Mouse (Mus musculus) liver, embryonic 16.5 days (tissue): ENCODE measurements at regions not wholly inside any gene's neighbourhood (a gene's known extent, or its start where the extent isn't known, plus 50 kb on each side); places are given as distances from the start of the nearest gene placed in this dataset.

Experiments used
- ATAC-seq: fragments of 200-750 bp; cut with Nextera tagmentation; 2 replicates; pipeline ENCODE4 v1.8.0; 2017; ENCODE audit warnings: low read depth, mild to moderate bottlenecking, moderate number of reproducible peaks, moderate library complexity
- H3K27ac ChIP-seq: fragments of 300-500 bp; sonication (generic); 2 replicates; pipeline ENCODE4 v1.5.1; 2014; ENCODE audit warnings: mild to moderate bottlenecking, low read length
- H3K27me3 ChIP-seq: fragments of 300-500 bp; sonication (generic); 2 replicates; pipeline ENCODE4 v1.6.1; 2014; ENCODE audit warnings: low read depth, low read length, mixed read lengths; ENCODE audit not compliant: control insufficient read depth, insufficient read depth
- H3K36me3 ChIP-seq: fragments of 300-500 bp; sonication (generic); 2 replicates; pipeline ENCODE4 v1.6.1; 2014; ENCODE audit warnings: mild to moderate bottlenecking; ENCODE audit not compliant: control insufficient read depth, insufficient read depth
- H3K4me1 ChIP-seq: fragments of 300-500 bp; sonication (generic); 2 replicates; pipeline ENCODE4 v1.6.1; 2014; ENCODE audit warnings: low read depth, low read length, mixed read lengths; ENCODE audit not compliant: control insufficient read depth
- H3K4me2 ChIP-seq: fragments of 300-500 bp; sonication (generic); 2 replicates; pipeline ENCODE4 v1.6.1; 2014; ENCODE audit warnings: low read depth, low read length, mixed read lengths
- H3K4me3 ChIP-seq: fragments of 300-500 bp; sonication (generic); 2 replicates; pipeline ENCODE4 v1.5.1; 2014; ENCODE audit warnings: low read depth, mild to moderate bottlenecking, low read length
- H3K9ac ChIP-seq: fragments of 300-500 bp; sonication (generic); 2 replicates; pipeline ENCODE4 v1.6.1; 2014; ENCODE audit warnings: low read depth, low read length
- H3K9me3 ChIP-seq: fragments of 300-500 bp; sonication (generic); replicated peaks from 2 replicates; pipeline ENCODE4 v1.6.1; 2016; ENCODE audit warnings: low read length; ENCODE audit not compliant: control insufficient read depth
- WGBS: fragments of 180-500 bp; shearing (Covaris S2); extraction: QIAGEN DNeasy Blood & Tissue Kit; methylation state at CpG from one replicate; pipeline ENCODE4 v1.1.7; 2014; ENCODE audit not compliant: insufficient replicate concordance; 5-methylcytosine and 5-hydroxymethylcytosine counted together

DNA sequence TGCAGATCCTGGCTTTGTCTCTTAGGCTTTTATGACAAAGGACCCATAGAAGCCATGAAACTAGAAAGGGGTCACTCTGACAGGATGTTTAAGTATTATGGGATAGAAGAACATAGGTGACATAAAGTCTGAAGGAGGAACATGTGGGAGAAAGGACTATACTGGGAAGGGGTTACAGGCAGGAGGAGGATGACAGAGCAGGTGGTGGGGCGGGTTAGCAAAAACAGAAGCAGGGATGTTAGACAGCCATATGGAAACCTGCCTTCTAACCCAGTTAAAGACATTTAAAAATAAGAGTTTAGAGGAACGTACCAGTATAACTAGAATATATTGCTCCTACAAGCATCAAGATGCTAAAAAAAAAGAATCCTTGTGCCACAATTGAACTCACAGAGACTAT is 438.9 kb upstream of the Htr2a start:
- no peak overlapping the region for H3K4me2 ChIP-seq
- no peak for ATAC-seq
- H3K9me3 ChIP-seq: no peaks in the 10 kb centered on the region
- H3K9ac ChIP-seq: no peak overlapping the region
- no peaks in the 10 kb centered on the region for H3K27me3 ChIP-seq
- H3K4me1 ChIP-seq: no peaks in the 10 kb centered on the region
- H3K27ac ChIP-seq: no peak overlapping the region
- H3K4me3 ChIP-seq: no peak overlapping the region
- no peaks in the 10 kb centered on the region for H3K36me3 ChIP-seq
- WGBS: 62% methylated on average over 2 of the region's 2 CpGs

DNA sequence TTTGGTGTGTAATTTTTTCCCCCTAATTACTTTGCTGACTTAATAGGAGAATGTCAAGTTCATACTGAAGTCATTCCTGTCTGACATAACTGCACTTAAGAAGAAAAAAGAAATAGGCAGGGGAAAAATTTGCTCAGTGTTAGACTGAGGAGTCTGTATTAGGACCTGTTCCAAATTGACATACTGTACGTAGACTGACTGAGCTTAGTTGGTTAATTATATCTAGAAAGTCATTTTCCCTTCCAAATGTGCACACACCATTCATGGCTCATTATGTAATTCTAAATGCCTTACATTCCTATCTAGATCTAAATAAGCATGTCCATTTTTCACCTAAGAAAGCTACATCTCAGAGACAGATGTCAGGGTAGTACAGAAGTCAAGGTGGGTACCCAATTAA is 435.6 kb upstream of the Htr2a start:
- 73% methylated on average over 1 of the region's 1 CpGs for WGBS
- Histone ChIP-seq H3K27me3 (no peaks in the 10 kb centered on the region), H3K9me3 (no peaks in the 10 kb centered on the region)

GRCm38 (mm10) chr14:74217914-74218446 is 422.7 kb upstream of the Htr2a start:
- H3K4me3 ChIP-seq: no peak overlapping the region
- no peaks in the 10 kb centered on the region for H3K9me3 ChIP-seq
- no peak for ATAC-seq
- H3K4me2 ChIP-seq: no peak overlapping the region
- 60% methylated on average over 2 of the region's 2 CpGs for WGBS
- no peaks in the 10 kb centered on the region for H3K36me3 ChIP-seq
- no peaks in the 10 kb centered on the region for H3K27me3 ChIP-seq
- H3K27ac ChIP-seq: no peak overlapping the region
- H3K9ac ChIP-seq: no peak overlapping the region
- H3K4me1 ChIP-seq: no peaks in the 10 kb centered on the region

More for the DNA sequence above, 435.6 kb upstream of the Htr2a start:
- Histone ChIP-seq H3K27ac (no peak overlapping the region), H3K36me3 (no peaks in the 10 kb centered on the region), H3K4me3 (no peak overlapping the region), H3K4me1 (no peaks in the 10 kb centered on the region), H3K4me2 (no peak overlapping the region), H3K9ac (no peak overlapping the region)
- ATAC-seq: no peak

GRCm38 (mm10) chr14:74219761-74220160 is 420.9 kb upstream of the Htr2a start:
- H3K9me3 ChIP-seq: no peaks in the 10 kb centered on the region
- ATAC-seq: no peak

GRCm38 (mm10) chr14:74222093-74222492 is 418.5 kb upstream of the Htr2a start:
- Histone ChIP-seq H3K4me1 (no peaks in the 10 kb centered on the region), H3K4me3 (no peak overlapping the region), H3K9me3 (no peaks in the 10 kb centered on the region), H3K4me2 (no peak overlapping the region), H3K27me3 (no peaks in the 10 kb centered on the region), H3K36me3 (no peaks in the 10 kb centered on the region), H3K9ac (no peak overlapping the region), H3K27ac (no peak overlapping the region)
- WGBS: 67% methylated on average over 1 of the region's 1 CpGs
- ATAC-seq: no peak

More at GRCm38 (mm10) chr14:74219761-74220160, 420.9 kb upstream of the Htr2a start:
- no peaks in the 10 kb centered on the region for H3K27me3 ChIP-seq
- no peaks in the 10 kb centered on the region for H3K4me1 ChIP-seq
- no peaks in the 10 kb centered on the region for H3K36me3 ChIP-seq
- H3K27ac ChIP-seq: no peak overlapping the region
- 57% methylated on average over 3 of the region's 3 CpGs for WGBS
- H3K9ac ChIP-seq: no peak overlapping the region
- no peak overlapping the region for H3K4me3 ChIP-seq
- no peak overlapping the region for H3K4me2 ChIP-seq

GRCm38 (mm10) chr14:74229560-74230187 is 411.0 kb upstream of the Htr2a start:
- no peaks in the 10 kb centered on the region for H3K36me3 ChIP-seq
- no peaks in the 10 kb centered on the region for H3K4me1 ChIP-seq
- H3K9ac ChIP-seq: no peak overlapping the region
- WGBS: 44% methylated on average over 5 of the region's 5 CpGs
- no peaks in the 10 kb centered on the region for H3K9me3 ChIP-seq
- ATAC-seq: no peak
- H3K4me2 ChIP-seq: no peak overlapping the region
- H3K27me3 ChIP-seq: no peaks in the 10 kb centered on the region
- H3K4me3 ChIP-seq: no peak overlapping the region
- no peak overlapping the region for H3K27ac ChIP-seq

DNA sequence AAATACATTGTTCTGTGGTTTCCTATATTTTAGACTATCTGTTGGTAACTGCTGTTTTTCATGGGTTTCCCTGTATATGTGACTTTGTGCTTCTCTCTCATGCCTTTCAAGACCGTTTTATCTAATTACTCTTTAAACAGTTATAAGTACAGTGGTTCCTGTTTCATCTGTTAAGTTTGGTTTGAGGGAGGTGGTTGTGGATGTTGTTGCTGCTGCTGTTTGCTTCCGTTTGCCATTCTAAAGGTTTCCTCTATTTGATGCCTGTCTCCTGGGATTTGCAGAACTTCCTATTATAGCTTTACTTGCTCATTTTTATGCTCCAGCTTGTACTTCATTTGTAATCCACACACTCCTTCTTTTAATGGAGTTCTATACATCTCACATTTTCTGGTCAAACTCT is 400.4 kb upstream of the Htr2a start:
- Histone ChIP-seq H3K9ac (no peak overlapping the region), H3K9me3 (no peaks in the 10 kb centered on the region), H3K4me2 (no peak overlapping the region), H3K27me3 (no peaks in the 10 kb centered on the region), H3K36me3 (no peaks in the 10 kb centered on the region), H3K4me1 (no peaks in the 10 kb centered on the region), H3K4me3 (no peak overlapping the region), H3K27ac (no peak overlapping the region)
- 19% methylated on average over 2 of the region's 2 CpGs for WGBS
- ATAC-seq: no peak

DNA sequence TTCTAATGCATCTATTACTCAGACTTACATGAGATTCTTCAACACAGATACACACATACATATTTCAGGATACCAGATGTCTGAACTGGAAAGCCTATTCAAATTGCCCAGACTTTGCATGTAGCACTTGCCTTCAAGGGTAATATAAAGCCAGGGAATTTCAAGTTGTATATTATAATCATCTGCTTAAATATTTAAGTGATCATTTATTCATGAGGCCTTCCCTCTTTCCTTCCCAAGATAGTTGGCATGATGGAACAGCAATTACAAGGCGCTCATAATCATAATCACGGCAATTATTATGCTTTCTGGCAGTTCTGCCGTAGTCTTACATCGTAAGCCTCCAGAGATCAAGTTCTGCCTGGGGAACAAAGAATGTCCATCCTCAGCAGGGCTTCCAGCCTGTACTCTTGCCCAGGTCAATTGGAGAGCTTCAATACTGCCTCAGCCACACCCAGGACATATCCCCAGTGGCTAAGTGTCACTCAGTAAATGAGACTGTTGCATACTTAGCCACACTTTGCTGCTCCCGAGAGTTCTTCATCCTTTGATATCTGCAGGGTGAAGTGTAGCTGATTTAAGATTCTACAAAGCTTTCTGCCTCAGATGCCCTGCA is 391.3 kb upstream of the Htr2a start:
- no peak overlapping the region for H3K9ac ChIP-seq
- H3K9me3 ChIP-seq: no peaks in the 10 kb centered on the region
- no peaks in the 10 kb centered on the region for H3K4me1 ChIP-seq
- no peak overlapping the region for H3K27ac ChIP-seq
- H3K27me3 ChIP-seq: no peaks in the 10 kb centered on the region
- no peaks in the 10 kb centered on the region for H3K36me3 ChIP-seq
- no peak overlapping the region for H3K4me3 ChIP-seq
- ATAC-seq: no peak
- H3K4me2 ChIP-seq: no peak overlapping the region
- WGBS: 64% methylated on average over 5 of the region's 5 CpGs

GRCm38 (mm10) chr14:74250021-74250420 is 390.6 kb upstream of the Htr2a start:
- H3K27ac ChIP-seq: no peak overlapping the region
- H3K4me2 ChIP-seq: no peak overlapping the region
- H3K4me3 ChIP-seq: no peak overlapping the region
- 55% methylated on average over 2 of the region's 2 CpGs for WGBS
- no peaks in the 10 kb centered on the region for H3K9me3 ChIP-seq
- H3K27me3 ChIP-seq: no peaks in the 10 kb centered on the region
- no peak overlapping the region for H3K9ac ChIP-seq
- no peaks in the 10 kb centered on the region for H3K4me1 ChIP-seq
- no peak for ATAC-seq
- no peaks in the 10 kb centered on the region for H3K36me3 ChIP-seq
